Mouse (Mus musculus) limb, embryonic 11.5 days (tissue): ENCODE measurements around the gene Nr1d1. TPM values are rescaled to one million over a fixed set of nuclear protein-coding genes. Genes with fewer than 3 reads are reported as not detected.
A peak's percentile ranks its signal among the peaks of the same experiment; 100 is the strongest.

Experiments
- ATAC-seq: fragments of 200-750 bp; cut with Nextera tagmentation; 2 replicates; pipeline ENCODE4 v1.8.0; 2017; ENCODE audit warnings: low read depth; ENCODE audit not compliant: insufficient number of reproducible peaks, low FRiP score, low TSS enrichment
- DNase-seq: peaks from one replicate; pipeline ENCODE4 v3.0.0-alpha.2; 2015; ENCODE audit warnings: low spot score
- H3K27ac ChIP-seq: fragments of 300-500 bp; sonication (generic); replicated peaks from 2 replicates; pipeline ENCODE4 v1.5.1; 2014; ENCODE audit warnings: low read depth, mild to moderate bottlenecking, low read length
- H3K27me3 ChIP-seq: fragments of 300-500 bp; sonication (generic); 2 replicates; pipeline ENCODE4 v1.6.1; 2014; ENCODE audit warnings: mild to moderate bottlenecking, low read length, mixed read lengths; ENCODE audit not compliant: control insufficient read depth, insufficient read depth
- H3K36me3 ChIP-seq: fragments of 300-500 bp; sonication (generic); 2 replicates; pipeline ENCODE4 v1.6.1; 2014; ENCODE audit warnings: mild to moderate bottlenecking, low read length, moderate library complexity, mixed read lengths; ENCODE audit not compliant: control insufficient read depth, insufficient read depth
- H3K4me1 ChIP-seq: fragments of 300-500 bp; sonication (generic); 2 replicates; pipeline ENCODE4 v1.6.1; 2014; ENCODE audit warnings: low read length, mixed read lengths; ENCODE audit not compliant: control insufficient read depth, insufficient read depth
- H3K4me2 ChIP-seq: fragments of 300-500 bp; sonication (generic); 2 replicates; pipeline ENCODE4 v1.6.1; 2014; ENCODE audit warnings: low read depth, mild to moderate bottlenecking, moderate library complexity; ENCODE audit not compliant: severe bottlenecking
- H3K4me3 ChIP-seq: fragments of 300-500 bp; sonication (generic); 2 replicates; pipeline ENCODE4 v1.5.1; 2014; ENCODE audit warnings: low read depth, low read length
- H3K9ac ChIP-seq: fragments of 300-500 bp; sonication (generic); 2 replicates; pipeline ENCODE4 v1.6.1; 2014; ENCODE audit warnings: mild to moderate bottlenecking, low read length
- H3K9me3 ChIP-seq: fragments of 300-500 bp; sonication (generic); 2 replicates; pipeline ENCODE4 v1.6.1; 2016; ENCODE audit warnings: low read length; ENCODE audit not compliant: control insufficient read depth
- WGBS: fragments of 180-500 bp; shearing (Covaris S2); extraction: QIAGEN DNeasy Blood & Tissue Kit; methylation state at CpG from one replicate; pipeline ENCODE4 v1.1.7; 2014; 5-methylcytosine and 5-hydroxymethylcytosine counted together
- polyA plus RNA-seq: library from polyadenylated mRNA; unstranded; fragments of >200 nt; fragmentation: Nextera tagmentation; extraction: Ambion mirVana; gene quantifications from 2 replicates; pipeline ENCODE4 v1.2.1, GENCODE M21; 2014

Gene Nr1d1
- polyA plus RNA-seq, 1 experiment from 2014 or later, result 1.0 TPM

DNA sequence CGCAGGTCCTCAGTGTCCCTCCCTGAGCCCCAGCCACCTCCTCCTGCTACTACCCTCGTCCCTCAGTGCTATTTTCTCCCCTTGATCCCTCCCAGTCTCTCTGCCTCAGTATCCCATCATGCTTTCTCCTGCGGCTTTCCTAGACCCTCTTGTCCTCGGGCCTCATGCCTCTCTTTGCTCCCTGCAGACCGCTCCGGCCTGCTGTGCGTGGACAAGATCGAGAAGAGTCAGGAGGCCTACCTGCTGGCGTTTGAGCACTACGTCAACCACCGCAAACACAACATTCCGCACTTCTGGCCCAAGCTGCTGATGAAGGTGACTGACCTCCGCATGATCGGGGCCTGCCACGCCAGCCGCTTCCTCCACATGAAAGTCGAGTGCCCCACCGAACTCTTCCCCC lies 11.0 kb downstream of the Nr1d1 start:
- DNase-seq (no peak), ATAC-seq (no peak)
- Histone ChIP-seq H3K4me2 (no peak overlapping the region), H3K36me3 (peaks cover 13% of the 10 kb centered on the region), H3K27me3 (no peaks in the 10 kb centered on the region), H3K4me1 (peaks cover 21% of the 10 kb centered on the region), H3K27ac (no peak overlapping the region), H3K9me3 (no peaks in the 10 kb centered on the region), H3K4me3 (no peak overlapping the region), H3K9ac (no peak overlapping the region)
- 80% methylated on average over 18 of the region's 18 CpGs for WGBS

DNA sequence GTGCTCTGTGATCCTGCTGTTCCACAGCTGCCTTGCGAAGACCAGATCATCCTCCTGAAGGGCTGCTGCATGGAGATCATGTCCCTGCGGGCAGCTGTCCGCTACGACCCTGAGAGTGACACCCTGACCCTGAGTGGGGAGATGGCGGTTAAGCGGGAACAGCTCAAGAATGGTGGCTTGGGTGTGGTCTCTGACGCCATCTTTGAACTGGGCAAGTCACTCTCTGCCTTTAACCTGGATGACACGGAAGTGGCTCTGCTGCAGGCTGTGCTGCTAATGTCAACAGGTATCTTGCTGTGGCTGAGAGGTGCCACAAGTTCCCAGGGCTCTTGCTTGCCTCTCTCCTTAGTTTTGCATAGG lies 11.7 kb downstream of the Nr1d1 start:
- peaks cover 20% of the 10 kb centered on the region for H3K4me1 ChIP-seq
- no peak for ATAC-seq

GRCm38 (mm10) chr11:98762756-98763501 lies 12.2 kb downstream of the Nr1d1 start:
- Histone ChIP-seq H3K4me2 (no peak overlapping the region), H3K27ac (no peak overlapping the region), H3K4me1 (peaks cover 15% of the 10 kb centered on the region), H3K36me3 (peaks cover 10% of the 10 kb centered on the region), H3K9ac (no peak overlapping the region), H3K9me3 (no peaks in the 10 kb centered on the region), H3K27me3 (no peaks in the 10 kb centered on the region), H3K4me3 (no peak overlapping the region)
- DNase-seq, result no peak
- ATAC-seq, result no peak
- WGBS, result 70% methylated on average over 17 of the region's 17 CpGs

More for the DNA sequence above, 11.7 kb downstream of the Nr1d1 start:
- Histone ChIP-seq H3K27ac (no peak overlapping the region), H3K27me3 (no peaks in the 10 kb centered on the region), H3K9ac (no peak overlapping the region), H3K4me3 (no peak overlapping the region), H3K36me3 (peaks cover 13% of the 10 kb centered on the region), H3K4me2 (no peak overlapping the region), H3K9me3 (no peaks in the 10 kb centered on the region)
- 89% methylated on average over 8 of the region's 8 CpGs for WGBS
- no peak for DNase-seq

DNA sequence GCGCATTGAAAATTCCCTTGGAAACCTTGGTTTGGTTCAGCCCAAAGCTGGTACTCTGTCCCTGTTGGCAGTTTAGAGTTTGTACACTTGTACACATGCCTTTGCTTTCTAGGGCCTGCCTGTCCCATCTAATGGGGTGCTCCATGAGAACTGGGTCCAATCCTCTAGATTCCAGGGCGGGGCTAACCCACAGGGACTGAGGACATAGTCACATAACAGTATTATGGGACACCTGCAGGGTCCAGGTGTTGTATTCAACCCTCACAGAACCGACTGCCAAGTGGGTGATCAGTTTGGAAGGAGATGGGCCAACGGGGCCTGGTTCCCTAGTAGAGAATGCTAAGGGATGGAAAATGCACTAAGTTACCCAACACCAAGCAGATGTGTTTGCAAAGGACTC lies 13.2 kb downstream of the Nr1d1 start:
- no peak overlapping the region for H3K4me3 ChIP-seq
- no peak for DNase-seq
- no peaks in the 10 kb centered on the region for H3K27me3 ChIP-seq
- H3K36me3 ChIP-seq, result peaks cover 10% of the 10 kb centered on the region
- 86% methylated on average over 4 of the region's 4 CpGs for WGBS
- no peaks in the 10 kb centered on the region for H3K9me3 ChIP-seq
- no peak overlapping the region for H3K9ac ChIP-seq
- H3K4me2 ChIP-seq, result no peak overlapping the region
- no peak overlapping the region for H3K27ac ChIP-seq
- ATAC-seq, result no peak
- peaks cover 6% of the 10 kb centered on the region for H3K4me1 ChIP-seq

DNA sequence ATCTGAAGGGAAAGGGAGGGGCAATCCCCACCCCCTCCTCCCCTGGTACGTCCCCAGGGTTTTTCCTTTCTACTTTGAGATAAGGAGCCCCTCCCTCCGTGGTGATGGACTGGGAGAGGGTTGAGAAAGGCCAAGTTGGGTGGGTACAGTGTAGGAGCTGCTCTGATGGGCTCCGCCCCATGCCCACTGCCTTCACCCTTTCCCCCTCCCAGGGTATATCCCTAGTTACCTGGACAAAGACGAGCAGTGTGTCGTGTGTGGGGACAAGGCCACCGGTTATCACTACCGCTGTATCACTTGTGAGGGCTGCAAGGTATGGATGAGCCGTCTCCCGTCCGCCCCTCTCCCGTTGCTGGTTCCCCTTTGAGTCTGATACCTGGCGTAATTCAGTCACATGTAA lies 18.4 kb downstream of the Nr1d1 start:
- ATAC-seq (no peak), DNase-seq (no peak)
- H3K9me3 ChIP-seq, result no peaks in the 10 kb centered on the region
- H3K4me1 ChIP-seq, result peaks cover 11% of the 10 kb centered on the region
- peaks cover 4% of the 10 kb centered on the region; the same call in 1 of the 2 replicates for H3K36me3 ChIP-seq
- no peak overlapping the region for H3K9ac ChIP-seq
- H3K27ac ChIP-seq, result no peak overlapping the region
- no peak overlapping the region for H3K4me2 ChIP-seq
- WGBS, result 88% methylated on average over 12 of the region's 12 CpGs
- no peaks in the 10 kb centered on the region for H3K27me3 ChIP-seq
- no peak overlapping the region for H3K4me3 ChIP-seq

GRCm38 (mm10) chr11:98755726-98756380 lies 19.3 kb downstream of the Nr1d1 start:
- Histone ChIP-seq H3K9me3 (no peaks in the 10 kb centered on the region), H3K27ac (no peak overlapping the region), H3K4me3 (no peak overlapping the region), H3K36me3 (peaks cover 4% of the 10 kb centered on the region; the same call in 1 of the 2 replicates), H3K4me2 (no peak overlapping the region), H3K4me1 (peaks cover 14% of the 10 kb centered on the region), H3K27me3 (no peaks in the 10 kb centered on the region), H3K9ac (no peak overlapping the region)
- 94% methylated on average over 6 of the region's 6 CpGs for WGBS
- DNase-seq (no peak), ATAC-seq (no peak)

DNA sequence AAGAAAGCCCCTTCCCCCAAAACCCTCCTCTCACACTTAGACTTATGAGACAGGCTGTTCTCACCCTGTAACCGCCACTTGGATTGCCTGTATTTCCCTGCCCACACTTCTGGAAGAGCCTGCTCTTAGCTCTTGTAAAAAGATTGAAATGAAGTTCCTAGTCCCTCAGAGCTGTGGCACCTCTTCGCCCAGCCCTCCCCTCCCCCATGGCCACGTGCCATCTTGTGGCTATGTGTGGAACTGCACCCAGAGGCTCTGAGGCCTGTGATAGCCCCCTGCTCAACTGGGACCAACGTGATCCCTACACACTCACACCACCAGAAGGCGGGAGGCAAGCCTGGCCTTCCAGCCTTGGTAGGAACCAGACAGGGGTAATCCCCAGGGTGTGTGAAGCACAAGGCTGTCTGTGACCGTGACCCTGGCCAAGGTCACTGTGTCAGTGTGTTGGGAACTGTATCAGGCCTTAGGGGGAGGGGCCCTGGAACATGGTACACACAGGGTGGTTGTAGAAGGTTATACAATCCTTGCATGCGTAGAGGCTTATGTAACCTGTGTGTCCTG lies 20.4 kb downstream of the Nr1d1 start:
- no peaks in the 10 kb centered on the region for H3K27me3 ChIP-seq
- H3K9me3 ChIP-seq, result no peaks in the 10 kb centered on the region
- ATAC-seq (peak; percentile 14; the same call in 1 of the 2 replicates), DNase-seq (peak; percentile 87)
- WGBS, result 26% methylated on average over 7 of the region's 7 CpGs
- H3K4me2 ChIP-seq, result no peak overlapping the region
- no peak overlapping the region for H3K27ac ChIP-seq
- peaks cover 2% of the 10 kb centered on the region; the same call in 1 of the 2 replicates for H3K36me3 ChIP-seq
- no peak overlapping the region for H3K4me3 ChIP-seq
- peaks cover 22% of the 10 kb centered on the region for H3K4me1 ChIP-seq
- no peak overlapping the region for H3K9ac ChIP-seq

- no peak overlapping the region for H3K27ac ChIP-seq
Observed at GRCm38 (mm10) chr11:98754151-98754620, 20.9 kb downstream of the Nr1d1 start.

More at GRCm38 (mm10) chr11:98754151-98754620, 20.9 kb downstream of the Nr1d1 start:
- H3K9me3 ChIP-seq, result no peaks in the 10 kb centered on the region
- ATAC-seq, result no peak
- no peak overlapping the region for H3K4me2 ChIP-seq
- DNase-seq, result no peak
- H3K9ac ChIP-seq, result no peak overlapping the region
- no peaks in the 10 kb centered on the region for H3K27me3 ChIP-seq
- H3K36me3 ChIP-seq, result peaks cover 2% of the 10 kb centered on the region; the same call in 1 of the 2 replicates
- 73% methylated on average over 9 of the region's 9 CpGs for WGBS
- peaks cover 26% of the 10 kb centered on the region for H3K4me1 ChIP-seq
- no peak overlapping the region for H3K4me3 ChIP-seq
